Mouse (Mus musculus) neural tube, embryonic 12.5 days (tissue): ENCODE data around the gene Pkn3. TPM values are rescaled to one million over a fixed set of nuclear protein-coding genes. Genes with fewer than 3 reads are reported as not detected.
A peak's percentile ranks its signal among the peaks of the same experiment; 100 is the strongest.
"Not testable (repeated sequence)": the region's sequence is repeated elsewhere in the genome, so short reads cannot be mapped to it uniquely, and the experiment has no call there.

Experiments
- ATAC-seq: fragments of 200-750 bp; cut with Nextera tagmentation; 2 replicates; pipeline ENCODE4 v1.8.0; 2017; ENCODE audit warnings: low read depth, mild to moderate bottlenecking, moderate TSS enrichment, moderate library complexity; ENCODE audit not compliant: low FRiP score
- H3K27ac ChIP-seq: fragments of 300-500 bp; sonication (generic); 2 replicates; pipeline ENCODE4 v1.5.1; 2016
- H3K27me3 ChIP-seq: fragments of 300-500 bp; sonication (generic); replicated peaks from 2 replicates; pipeline ENCODE4 v1.6.1; 2016; ENCODE audit warnings: mild to moderate bottlenecking
- H3K36me3 ChIP-seq: fragments of 300-500 bp; sonication (generic); 2 replicates; pipeline ENCODE4 v1.6.1; 2016; ENCODE audit warnings: mild to moderate bottlenecking
- H3K4me1 ChIP-seq: fragments of 300-500 bp; sonication (generic); 2 replicates; pipeline ENCODE4 v1.6.1; 2016
- H3K4me2 ChIP-seq: fragments of 300-500 bp; sonication (generic); replicated peaks from 2 replicates; pipeline ENCODE4 v1.6.1; 2016; ENCODE audit warnings: mild to moderate bottlenecking
- H3K4me3 ChIP-seq: fragments of 300-500 bp; sonication (generic); 2 replicates; pipeline ENCODE4 v1.5.1; 2016
- H3K9ac ChIP-seq: fragments of 300-500 bp; sonication (generic); 2 replicates; pipeline ENCODE4 v1.6.1; 2016; ENCODE audit warnings: mild to moderate bottlenecking
- H3K9me3 ChIP-seq: fragments of 300-500 bp; sonication (generic); 2 replicates; pipeline ENCODE4 v1.6.1; 2016; ENCODE audit warnings: mild to moderate bottlenecking
- WGBS: fragments of 180-500 bp; shearing (Covaris S2); methylation state at CpG from one replicate; pipeline ENCODE4 v1.1.7; 2016; 5-methylcytosine and 5-hydroxymethylcytosine counted together
- polyA plus RNA-seq: library from polyadenylated mRNA; unstranded; fragments of >200 nt; fragmentation: Nextera tagmentation; extraction: Ambion mirVana; gene quantifications from 2 replicates; pipeline ENCODE4 v1.2.1, GENCODE M21; 2016

Pkn3 gene
- polyA plus RNA-seq, 1 experiment from 2014 or later = 6.9 TPM

GRCm38 (mm10) chr2:30112564-30112963 is 35.1 kb downstream of the Pkn3 start:
- H3K9me3 ChIP-seq = no peaks in the 10 kb centered on the region
- no peak overlapping the region for H3K4me3 ChIP-seq
- H3K36me3 ChIP-seq = peaks cover 53% of the 10 kb centered on the region
- no peak overlapping the region for H3K9ac ChIP-seq
- no peak overlapping the region for H3K4me2 ChIP-seq
- H3K4me1 ChIP-seq = no peaks in the 10 kb centered on the region
- H3K27me3 ChIP-seq = no peaks in the 10 kb centered on the region
- 91% methylated on average over 5 of the region's 5 CpGs for WGBS
- ATAC-seq = no peak
- H3K27ac ChIP-seq = no peak overlapping the region

GRCm38 (mm10) chr2:30119641-30120051 is 42.2 kb downstream of the Pkn3 start:
- ATAC-seq = 0 out of 2 replicates have a peak, but pooled peaks have one; percentile 45
- Histone ChIP-seq H3K4me3 (no peak overlapping the region), H3K27ac (peak overlapping the region; percentile 12; the same call in 1 of the 2 replicates), H3K27me3 (no peaks in the 10 kb centered on the region), H3K9me3 (no peaks in the 10 kb centered on the region), H3K36me3 (no peaks in the 10 kb centered on the region), H3K4me2 (peak overlapping the region; percentile 16), H3K4me1 (peaks cover 34% of the 10 kb centered on the region), H3K9ac (no peak overlapping the region)
- 14% methylated on average over 6 of the region's 6 CpGs for WGBS

GRCm38 (mm10) chr2:30120269-30120668 is 42.8 kb downstream of the Pkn3 start:
- Histone ChIP-seq H3K36me3 (no peaks in the 10 kb centered on the region), H3K9ac (no peak overlapping the region), H3K4me1 (peaks cover 39% of the 10 kb centered on the region), H3K27ac (no peak overlapping the region), H3K27me3 (no peaks in the 10 kb centered on the region), H3K4me2 (no peak overlapping the region), H3K4me3 (no peak overlapping the region), H3K9me3 (no peaks in the 10 kb centered on the region)
- WGBS = 86% methylated on average over 4 of the region's 4 CpGs
- ATAC-seq = no peak

DNA sequence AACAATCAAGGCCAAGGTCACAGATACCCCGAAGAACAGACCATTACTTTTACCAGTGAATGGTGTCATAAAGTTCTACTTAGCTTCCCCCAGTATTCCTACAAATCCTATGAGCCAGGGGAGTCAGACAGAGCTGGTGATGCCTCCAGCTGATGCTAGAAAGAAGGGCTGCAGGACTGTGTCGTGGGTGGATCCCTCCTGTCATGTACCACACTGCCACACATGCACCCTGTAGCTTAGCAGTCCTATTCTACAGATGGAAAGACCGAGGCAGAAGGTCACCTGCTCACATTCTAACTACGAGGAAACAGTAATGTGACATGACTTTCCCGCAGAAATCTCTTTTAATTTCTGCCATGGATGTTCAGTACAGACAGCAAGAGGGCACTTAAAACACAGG is 45.3 kb downstream of the Pkn3 start:
- WGBS = 88% methylated on average over 5 of the region's 5 CpGs
- Histone ChIP-seq H3K4me2 (peak overlapping the region; percentile 84; the same call in 1 of the 2 replicates), H3K9me3 (no peaks in the 10 kb centered on the region), H3K27me3 (no peaks in the 10 kb centered on the region), H3K4me3 (no peak overlapping the region), H3K36me3 (no peaks in the 10 kb centered on the region), H3K9ac (no peak overlapping the region), H3K27ac (no peak overlapping the region), H3K4me1 (peaks cover 39% of the 10 kb centered on the region)
- no peak for ATAC-seq

DNA sequence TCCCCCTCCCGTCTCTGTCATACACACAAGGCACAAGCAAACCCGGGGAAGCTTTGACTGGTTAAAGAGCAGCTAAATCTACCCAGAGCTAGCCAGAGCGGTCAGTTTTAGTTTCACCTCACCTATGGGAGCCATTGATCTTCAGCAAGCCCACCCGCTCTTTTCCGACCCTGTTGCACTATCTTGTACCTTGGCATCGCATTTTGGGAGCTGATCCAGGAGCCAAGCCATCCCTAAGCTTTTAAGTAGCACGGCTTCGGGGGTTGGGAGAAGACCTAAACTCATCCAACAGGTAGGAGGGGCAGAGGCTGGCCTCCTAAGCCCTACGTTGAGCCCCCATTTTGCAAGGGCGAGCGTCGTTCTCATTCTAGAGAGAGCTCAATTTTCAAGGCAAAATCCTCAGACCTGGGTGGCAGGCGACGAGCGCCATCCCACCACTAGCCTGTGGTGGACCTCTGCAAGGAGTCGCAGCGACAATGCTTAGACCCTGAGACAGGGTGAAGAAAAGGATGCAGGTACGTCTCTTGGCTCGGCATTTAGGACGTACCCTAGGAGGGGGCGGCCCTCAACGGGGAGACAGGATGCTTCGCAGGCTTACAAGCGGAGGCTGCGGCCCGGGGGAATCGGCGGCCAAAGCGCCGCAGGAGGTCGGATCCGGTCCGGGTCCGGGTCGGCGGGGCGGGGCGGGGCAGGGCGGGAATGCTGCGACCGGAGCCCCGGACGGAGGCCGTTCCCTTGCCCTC is 46.4 kb downstream of the Pkn3 start:
- Histone ChIP-seq H3K27me3 (no peaks in the 10 kb centered on the region), H3K27ac (peak overlapping the region; percentile 76; the same call in 1 of the 2 replicates), H3K4me2 (peak overlapping the region; percentile 84), H3K9me3 (no peaks in the 10 kb centered on the region), H3K36me3 (no peaks in the 10 kb centered on the region), H3K4me3 (peak overlapping the region; percentile 80), H3K4me1 (peaks cover 39% of the 10 kb centered on the region), H3K9ac (peak overlapping the region; percentile 87)
- ATAC-seq = peak; percentile 70
- WGBS = 1% methylated on average over 44 of the region's 44 CpGs

GRCm38 (mm10) chr2:30124472-30125274 is 47.2 kb downstream of the Pkn3 start, which contains the start of gene Zer1:
Gene Zer1, minus strand, starts transcription at chr2:30124585.
- peak; percentile 88 for ATAC-seq
- Histone ChIP-seq H3K36me3 (no peaks in the 10 kb centered on the region), H3K4me1 (peaks cover 32% of the 10 kb centered on the region)

GRCm38 (mm10) chr2:30128789-30129188 is 51.3 kb downstream of the Pkn3 start:
- Histone ChIP-seq H3K36me3 (no peaks in the 10 kb centered on the region), H3K27me3 (no peaks in the 10 kb centered on the region), H3K4me2 (no peak overlapping the region), H3K9ac (no peak overlapping the region), H3K4me3 (no peak overlapping the region), H3K9me3 (no peaks in the 10 kb centered on the region), H3K4me1 (peaks cover 14% of the 10 kb centered on the region; the same call in 1 of the 2 replicates), H3K27ac (no peak overlapping the region)
- 42% methylated on average over 2 of the region's 2 CpGs for WGBS
- ATAC-seq = no peak

More at GRCm38 (mm10) chr2:30124472-30125274, 47.2 kb downstream of the Pkn3 start, which contains the start of gene Zer1:
- peak within 1 kb of the TSS; percentile 84 for H3K4me2 ChIP-seq
- H3K4me3 ChIP-seq = peak within 1 kb of the TSS; percentile 80
- 11% methylated on average over 31 of the region's 31 CpGs for WGBS
- H3K27me3 ChIP-seq = no peaks in the 10 kb centered on the region
- peak within 1 kb of the TSS; percentile 87 for H3K9ac ChIP-seq
- peak within 1 kb of the TSS; percentile 76 for H3K27ac ChIP-seq
- no peaks in the 10 kb centered on the region for H3K9me3 ChIP-seq

DNA sequence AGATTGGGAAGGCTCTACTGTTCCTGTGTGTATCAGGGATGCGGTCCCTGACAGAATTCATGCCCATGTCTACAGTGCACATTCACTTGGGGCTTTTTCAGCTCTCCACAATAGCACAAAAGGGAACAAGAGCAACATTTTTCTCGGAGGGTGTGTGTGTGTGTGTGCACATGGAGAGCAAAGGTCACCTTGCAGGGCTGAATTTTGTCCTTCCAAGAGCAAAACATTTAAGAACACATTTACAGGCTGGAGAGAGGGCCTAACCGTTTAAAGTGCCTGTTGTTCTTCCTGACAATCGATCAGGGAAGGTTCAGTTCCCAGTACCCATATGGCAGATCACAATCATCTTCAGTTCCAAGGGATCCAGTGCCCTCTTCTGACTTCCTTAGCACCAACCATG is 52.7 kb downstream of the Pkn3 start:
- no peak overlapping the region for H3K27ac ChIP-seq
- H3K4me2 ChIP-seq = no peak overlapping the region
- H3K27me3 ChIP-seq = no peaks in the 10 kb centered on the region
- peaks cover under 1% of the 10 kb centered on the region; the same call in 1 of the 2 replicates for H3K36me3 ChIP-seq
- H3K9me3 ChIP-seq = no peaks in the 10 kb centered on the region
- no peak overlapping the region for H3K9ac ChIP-seq
- WGBS = 87% methylated on average over 4 of the region's 4 CpGs
- peaks cover 15% of the 10 kb centered on the region for H3K4me1 ChIP-seq
- ATAC-seq = no peak
- H3K4me3 ChIP-seq = no peak overlapping the region

DNA sequence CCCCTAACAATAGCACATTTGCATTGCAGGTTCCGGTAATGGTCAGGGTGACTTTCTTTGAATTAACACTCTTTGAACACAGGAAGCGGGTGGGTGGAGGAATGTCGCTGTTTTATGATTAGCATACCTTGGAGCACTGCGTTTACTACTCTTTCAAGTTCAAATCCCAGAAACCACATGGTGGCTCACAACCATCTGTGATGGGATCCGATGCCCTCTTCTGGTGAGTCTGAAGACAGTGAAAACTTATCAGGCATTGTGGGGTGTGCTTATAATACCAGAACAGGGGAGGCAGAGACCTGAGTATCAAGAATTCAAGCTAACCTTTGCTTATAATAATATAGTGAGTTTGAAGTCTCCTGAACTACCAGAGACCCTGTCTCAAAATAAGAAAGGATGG is 53.8 kb downstream of the Pkn3 start:
- H3K4me2 ChIP-seq, ATAC-seq: not testable (repeated sequence)
- 63% methylated on average over 5 of the region's 5 CpGs for WGBS

DNA sequence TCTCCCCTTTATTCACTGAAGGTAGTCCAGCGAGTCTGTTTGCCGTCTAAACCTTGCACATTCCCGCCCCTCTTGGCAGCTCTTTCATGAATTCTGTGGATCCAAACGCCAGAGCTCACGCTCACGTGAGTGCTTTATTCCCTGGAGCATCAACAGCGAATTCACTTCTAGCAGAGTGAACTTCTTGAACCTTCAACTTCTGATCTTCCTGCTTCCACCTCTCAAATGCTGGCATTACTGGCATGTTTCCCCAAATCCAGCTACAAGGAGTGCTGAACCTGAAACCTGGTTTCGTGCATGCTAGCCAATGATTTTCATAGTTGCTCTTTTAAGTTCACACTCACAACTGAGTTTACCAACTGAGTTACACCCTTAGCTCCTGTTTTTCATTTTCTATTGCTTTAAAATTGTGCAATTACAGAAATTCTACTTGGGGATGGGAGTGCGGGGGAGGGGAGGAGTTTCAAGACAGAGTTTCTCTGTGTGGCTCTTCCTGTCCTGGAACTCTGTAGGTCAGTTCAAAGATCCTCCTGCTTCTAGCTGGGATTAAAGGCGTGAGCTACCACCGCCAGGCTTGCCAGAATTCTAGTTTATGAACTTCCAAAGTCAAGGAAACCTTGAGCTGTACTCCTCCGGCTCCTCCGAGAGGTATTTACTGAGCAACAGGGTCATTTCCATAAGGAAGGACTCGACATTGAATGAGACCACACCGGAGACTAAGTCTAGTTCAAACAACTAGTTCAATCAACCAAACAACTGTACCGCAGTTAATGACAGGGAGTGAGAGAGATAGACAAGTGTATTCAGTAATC is 55.5 kb downstream of the Pkn3 start:
- peak overlapping the region; percentile 73 for H3K4me3 ChIP-seq

More for the DNA sequence above, 53.8 kb downstream of the Pkn3 start:
- H3K9ac ChIP-seq, H3K4me3 ChIP-seq, H3K27ac ChIP-seq, H3K9me3 ChIP-seq, H3K27me3 ChIP-seq: not testable (repeated sequence)
- Histone ChIP-seq H3K36me3 (peaks cover 10% of the 10 kb centered on the region; the same call in 1 of the 2 replicates), H3K4me1 (peaks cover 19% of the 10 kb centered on the region)

DNA sequence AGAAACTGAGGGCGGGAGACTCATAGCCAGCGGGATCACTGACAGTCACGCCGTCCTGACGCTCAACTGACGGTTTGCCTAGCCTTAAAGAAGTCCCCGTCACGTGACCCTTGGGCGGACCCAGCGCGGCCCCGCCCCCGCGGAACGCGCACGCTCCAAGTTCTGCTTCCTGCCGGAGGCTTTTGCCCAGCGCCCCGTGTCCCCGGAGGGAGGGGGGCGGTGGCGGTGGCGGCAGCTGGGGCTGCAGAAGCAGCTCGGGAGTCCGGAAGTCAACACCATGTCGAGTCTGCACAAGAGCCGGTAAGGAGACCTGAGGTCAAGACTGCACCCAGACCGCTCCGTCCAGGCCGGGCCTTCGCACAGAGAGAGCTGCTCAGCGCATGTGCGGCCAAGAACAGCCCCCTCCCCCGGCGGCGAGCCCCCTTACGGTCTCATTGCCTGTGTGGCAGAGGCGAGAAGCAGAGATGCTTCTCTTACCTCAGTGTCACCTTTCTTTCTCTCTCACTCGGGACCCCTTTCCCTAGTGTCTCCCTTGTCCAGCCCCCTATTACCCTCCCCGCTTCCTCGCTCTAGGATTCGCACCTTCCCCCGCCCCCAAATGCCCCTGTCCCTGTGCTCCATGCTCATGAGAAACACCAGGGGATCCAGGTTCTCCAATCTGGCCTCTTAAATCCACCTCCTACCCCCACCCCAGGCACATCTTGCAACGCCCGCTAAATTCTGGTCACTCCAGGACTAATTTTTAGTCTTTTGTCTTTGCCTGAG is 56.3 kb downstream of the Pkn3 start, which contains the start of gene Tbc1d13:
TSS of gene Tbc1d13 (plus strand) at position 134 of the 765 bp plus-strand sequence.
- WGBS = under 1% methylated on average over 46 of the region's 46 CpGs
- Histone ChIP-seq H3K4me3 (peak within 1 kb of the TSS; percentile 73), H3K27ac (0 out of 2 replicates have a peak within 1 kb of the TSS, but pooled peaks have one; percentile 7), H3K4me2 (peak within 1 kb of the TSS; percentile 76), H3K9ac (peak within 1 kb of the TSS; percentile 55), H3K27me3 (no peaks in the 10 kb centered on the region), H3K9me3 (no peaks in the 10 kb centered on the region), H3K4me1 (peaks cover 19% of the 10 kb centered on the region), H3K36me3 (peaks cover 24% of the 10 kb centered on the region)
- peak; percentile 95 for ATAC-seq

More for the DNA sequence above, 55.5 kb downstream of the Pkn3 start:
- Histone ChIP-seq H3K9me3 (no peaks in the 10 kb centered on the region), H3K27ac (no peak overlapping the region), H3K36me3 (peaks cover 24% of the 10 kb centered on the region), H3K4me1 (peaks cover 19% of the 10 kb centered on the region), H3K27me3 (no peaks in the 10 kb centered on the region), H3K9ac (peak overlapping the region; percentile 55; the same call in 1 of the 2 replicates), H3K4me2 (peak overlapping the region; percentile 76)
- ATAC-seq = peak; percentile 8; the same call in 1 of the 2 replicates
- WGBS = 28% methylated on average over 16 of the region's 16 CpGs
